Mouse (Mus musculus): ENCODE data around the gene Magi1.

- TF ChIP-seq CTCF (IDR thresholded peaks at IDR 0.05; ENCODE audit: insufficient read depth, low read depth, low read length) (no peak), POLR2A (IDR thresholded peaks at IDR 0.05; ENCODE audit: insufficient read depth, low read depth, low read length) (no peak)
Measured at GRCm38 (mm10) chr6:93789721-93790120, 494.0 kb downstream of the Magi1 start.

All from olfactory bulb, adult 2 months (tissue).